Mouse (Mus musculus) liver, adult 10 weeks (tissue): ENCODE results near the gene Sun3. TPM values are rescaled to one million over a fixed set of nuclear protein-coding genes. Genes with fewer than 3 reads are reported as not detected.

Source experiments
- polyA plus RNA-seq: library from polyadenylated mRNA; stranded (reverse); fragments of 350-450 nt; fragmentation: Illumina TruSeq; extraction: RNeasy Lipid Tissue Mini Kit (QIAGEN cat#74804); gene quantifications from one replicate; pipeline ENCODE4 v1.2.3, GENCODE M21; 2014; ENCODE audit warnings: low read depth, low replicate concordance

Sun3 gene
- 1.1 TPM for polyA plus RNA-seq

DNA sequence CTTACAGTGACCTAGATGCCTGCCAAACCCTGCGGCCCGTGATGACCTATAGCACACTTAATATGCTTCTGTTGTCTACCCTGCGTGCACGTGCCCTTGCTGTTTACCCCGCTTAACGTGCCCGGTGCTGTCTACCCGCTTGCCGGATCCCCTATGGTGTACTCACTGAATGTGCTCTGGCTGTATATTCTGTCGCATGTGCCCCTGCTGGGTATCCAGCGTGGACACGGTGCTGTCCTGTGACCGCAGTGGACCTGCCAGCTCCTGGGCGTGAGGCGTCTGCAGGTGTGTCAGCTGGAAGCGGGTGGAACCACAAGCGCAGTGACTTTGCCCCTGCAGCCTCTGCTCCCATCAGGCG, at the start of gene Sun3:
Gene Sun3, minus strand, starts transcription at position 289 of the 358 bp plus-strand sequence.

DNA sequence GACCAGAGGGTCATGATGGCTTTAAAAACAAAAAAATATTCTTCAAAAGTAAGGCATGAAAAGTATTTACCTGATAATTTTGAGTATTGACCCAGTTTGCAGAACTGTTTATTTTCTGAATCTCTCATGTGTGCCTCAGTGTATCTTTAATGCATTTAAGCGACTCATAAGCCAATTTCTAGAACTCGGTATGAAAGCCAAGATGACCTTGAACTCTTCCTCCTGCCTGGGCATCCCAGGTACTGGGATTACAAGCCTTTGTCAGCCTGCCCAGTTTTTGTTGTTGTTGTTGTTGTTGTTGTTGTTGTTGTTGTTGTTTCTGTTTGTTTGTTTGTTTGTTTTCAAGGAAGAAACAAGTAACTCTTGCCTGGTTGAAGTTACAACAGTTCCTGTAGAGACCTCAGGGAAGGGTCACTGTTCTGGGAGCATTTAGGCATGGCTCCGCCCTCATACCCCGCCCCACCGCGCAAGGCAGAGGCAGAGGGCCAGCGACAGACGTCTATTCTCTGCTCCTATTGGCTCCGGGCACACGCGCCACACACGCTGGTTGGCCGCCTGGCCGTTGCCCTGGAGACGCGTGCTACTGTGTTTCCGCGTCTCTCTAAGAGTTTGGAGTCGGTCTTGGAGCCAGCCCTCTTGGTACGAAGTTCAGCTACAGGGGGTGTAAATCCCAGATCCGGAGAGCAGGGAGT, 634 bp downstream of the Sun3 start, which contains the start of gene Gm11992:
Gene Gm11992, plus strand, starts transcription at position 584 of the 692 bp plus-strand sequence.

DNA sequence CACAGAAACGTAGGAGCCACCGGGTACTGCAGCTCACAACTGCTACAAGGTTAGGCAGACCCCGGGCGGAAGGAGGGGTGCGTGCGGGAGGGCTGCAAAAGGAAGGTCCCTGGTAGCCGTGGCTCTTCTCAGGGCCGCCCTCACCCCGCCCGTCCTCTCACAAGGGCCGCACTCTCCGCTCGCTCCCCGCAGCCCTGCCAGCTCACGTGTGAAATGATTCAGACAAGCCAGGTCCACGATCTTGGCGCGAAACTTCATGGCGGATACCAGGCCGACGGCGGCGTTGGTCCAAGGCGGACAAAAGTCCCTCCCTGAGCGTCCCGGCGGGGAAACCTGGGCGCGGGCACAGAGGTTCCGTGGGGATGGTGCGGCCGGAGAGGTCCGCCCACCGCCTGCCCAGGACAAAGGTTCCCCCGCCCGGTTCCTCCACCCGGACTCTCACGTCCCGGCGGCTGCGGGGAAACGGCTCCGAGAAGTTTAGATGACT, 37.9 kb downstream of the Sun3 start, which contains the start of gene Hus1:
Gene Hus1, minus strand, starts transcription at position 339 of the 487 bp plus-strand sequence.

DNA sequence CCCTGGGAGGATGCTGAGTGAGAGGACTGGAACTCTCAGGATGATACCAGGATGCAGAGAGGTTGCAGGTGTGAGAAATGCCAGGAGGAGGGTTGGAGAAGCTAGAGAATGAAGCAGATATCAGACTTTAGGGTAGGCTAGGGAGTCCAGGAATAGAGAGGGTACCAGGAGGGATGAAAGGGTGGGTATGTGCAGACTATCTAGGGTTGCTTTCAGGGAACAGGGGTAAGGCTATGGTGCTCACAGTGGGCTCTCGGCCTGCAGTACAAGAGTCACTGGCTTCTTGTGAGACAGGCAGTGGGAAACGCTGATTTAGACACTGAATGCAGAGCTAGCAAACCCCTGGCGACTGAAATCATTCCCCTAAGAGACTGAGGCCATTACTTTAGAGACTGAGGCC, 75.6 kb downstream of the Sun3 start, which contains the start of gene Pkd1l1:
Gene Pkd1l1, minus strand, starts transcription at position 101 of the 400 bp plus-strand sequence.

Other genes with a start within 250 kb of the Sun3 start
- gene Pkd1l1, start 75.7 kb downstream of the Sun3 start, polyA plus RNA-seq: not detected
- gene Hus1, start 37.8 kb downstream of the Sun3 start, polyA plus RNA-seq: 5.4 TPM
- 1.3 TPM for gene Gm11992, start 397 bp downstream of the Sun3 start, polyA plus RNA-seq
- gene Upp1, start 69.1 kb upstream of the Sun3 start, polyA plus RNA-seq: 3.4 TPM
- gene Abca13, start 143.0 kb upstream of the Sun3 start, polyA plus RNA-seq: not detected